Mouse (Mus musculus): ENCODE measurements around the gene Srp9.

Gene Srp9

GRCm38 (mm10) chr1:182124506-182124905, at the start of gene Srp9:
TSS of gene Srp9 (plus strand) at chr1:182124737.
- peak; percentile 87 for DNase-seq (ENCODE audit: extremely low spot score, low read depth, low spot score)

DNA sequence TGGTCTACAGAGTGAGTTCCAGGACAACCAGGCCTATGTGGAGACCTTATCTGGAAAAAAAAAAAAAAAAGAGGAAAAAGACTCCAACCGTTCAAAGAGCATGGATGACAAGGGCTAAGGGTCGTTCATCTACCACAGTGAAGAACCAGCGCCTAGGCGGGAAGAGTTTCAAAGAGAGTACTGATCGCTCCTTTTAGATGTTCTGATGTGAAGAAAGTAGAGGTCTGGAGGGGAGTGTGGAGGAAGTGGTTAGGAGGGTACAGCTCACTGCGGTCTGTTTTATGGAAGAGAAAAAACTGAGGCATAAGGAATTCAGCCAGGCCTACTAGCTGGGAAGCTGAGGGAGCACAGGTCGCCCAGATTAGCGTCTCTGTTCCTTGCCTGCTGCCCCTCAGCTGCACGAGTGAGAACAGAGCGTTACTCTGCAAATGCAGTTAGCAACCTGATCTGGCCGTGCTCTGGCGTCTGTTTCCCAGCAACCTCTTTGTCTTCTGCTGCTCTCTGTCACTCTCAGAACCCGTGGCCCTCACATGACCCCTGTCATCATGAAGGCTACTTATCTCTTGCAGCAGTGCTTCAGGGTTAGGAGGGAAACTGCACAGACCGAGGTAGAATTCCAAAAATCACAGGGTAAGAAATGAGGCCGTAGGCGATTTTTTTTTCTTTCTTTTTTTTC, 42.7 kb upstream of the Srp9 start:
- no peak for DNase-seq (ENCODE audit: extremely low spot score, low read depth, low spot score)

DNA sequence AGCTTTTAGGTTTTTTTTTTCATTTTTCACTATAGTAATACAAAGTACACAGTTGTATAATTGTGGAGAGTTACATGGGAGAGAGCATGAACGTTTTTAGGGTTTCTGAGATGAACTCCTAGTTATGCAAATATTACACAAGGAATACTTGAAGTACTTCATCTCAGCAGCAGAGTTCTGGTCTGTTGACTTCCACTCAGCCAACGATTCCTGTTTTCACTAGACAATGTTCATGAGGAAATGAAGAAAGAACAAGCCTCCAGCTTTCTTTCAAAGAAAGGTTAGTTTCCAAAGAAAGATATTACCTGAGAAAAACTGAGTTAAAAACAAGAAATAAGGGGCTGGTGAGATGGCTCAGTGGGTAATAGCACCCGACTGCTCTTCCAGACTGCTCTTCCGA, 41.1 kb upstream of the Srp9 start:
- no peak for DNase-seq (ENCODE audit: extremely low spot score, low read depth, low spot score)

- DNase-seq (ENCODE audit: extremely low spot score, low read depth, low spot score) = no peak
These were observed 37.8 kb upstream of the Srp9 start for GRCm38 (mm10) chr1:182086759-182087158.

DNA sequence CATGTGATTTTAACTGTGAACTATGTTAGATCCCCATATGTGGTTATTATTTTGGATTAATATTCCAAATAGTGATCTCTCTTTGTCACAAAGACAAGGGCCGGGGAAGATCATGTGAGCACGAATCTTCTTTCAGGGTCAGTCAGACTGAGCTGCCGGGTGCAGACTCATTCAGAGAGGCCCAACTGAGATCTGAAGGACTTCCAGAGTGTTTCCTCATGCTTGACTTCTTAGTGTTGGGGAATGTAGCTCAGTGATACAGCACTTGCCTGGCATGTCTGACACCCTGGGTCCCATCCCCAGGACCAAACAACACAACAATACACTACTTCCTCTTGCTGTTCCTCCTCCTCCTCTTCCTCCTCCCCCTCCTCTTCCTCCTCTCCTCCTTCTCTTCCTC, 37.2 kb upstream of the Srp9 start:
- DNase-seq (ENCODE audit: extremely low spot score, low read depth, low spot score) = no peak

DNA sequence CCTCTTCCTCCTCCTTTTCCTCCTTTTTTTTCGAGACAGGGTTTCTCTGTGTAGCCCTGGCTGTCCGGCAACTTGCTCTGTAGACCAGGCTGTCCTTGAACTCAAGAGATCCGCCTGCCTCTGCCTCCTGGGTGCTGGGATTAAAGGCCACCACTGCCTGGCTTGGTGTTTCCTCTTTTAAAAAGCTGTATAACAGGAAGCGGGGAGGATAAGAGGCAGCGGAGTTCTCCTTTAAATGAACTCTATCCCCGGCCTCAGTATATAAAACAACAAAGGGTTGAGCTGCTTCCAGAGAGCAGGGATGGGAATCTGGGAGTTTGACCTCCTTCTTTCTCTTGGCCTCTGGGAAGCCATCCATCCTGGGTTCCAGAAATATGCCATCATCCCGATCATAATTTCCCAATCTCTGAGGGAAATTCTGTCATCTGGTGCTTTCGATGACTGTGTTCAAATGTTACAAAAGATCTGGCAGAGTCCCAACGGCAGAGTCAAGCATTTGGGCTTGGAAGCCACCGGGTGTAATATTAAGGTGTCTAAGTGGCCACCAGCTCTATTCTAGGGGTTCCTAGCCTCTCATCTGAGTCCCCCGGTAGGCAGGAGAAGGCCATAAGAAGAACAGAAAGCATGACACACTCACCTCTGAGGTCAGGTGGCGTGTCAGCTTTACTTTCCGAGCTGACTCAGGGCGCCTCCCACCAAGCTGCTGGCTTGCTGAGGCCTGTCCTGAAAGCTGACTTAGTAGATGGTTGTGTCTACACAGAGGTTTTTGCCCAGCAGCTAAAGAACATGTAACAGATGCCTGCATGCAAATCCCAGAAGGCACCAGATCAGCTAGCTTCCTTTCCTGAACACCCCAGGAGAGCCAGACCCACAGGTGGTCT, 36.5 kb upstream of the Srp9 start:
- no peak for DNase-seq (ENCODE audit: extremely low spot score, low read depth, low spot score)

- no peak for DNase-seq (ENCODE audit: extremely low spot score, low read depth, low spot score)
These were observed 35.6 kb upstream of the Srp9 start for GRCm38 (mm10) chr1:182088844-182089418.

DNA sequence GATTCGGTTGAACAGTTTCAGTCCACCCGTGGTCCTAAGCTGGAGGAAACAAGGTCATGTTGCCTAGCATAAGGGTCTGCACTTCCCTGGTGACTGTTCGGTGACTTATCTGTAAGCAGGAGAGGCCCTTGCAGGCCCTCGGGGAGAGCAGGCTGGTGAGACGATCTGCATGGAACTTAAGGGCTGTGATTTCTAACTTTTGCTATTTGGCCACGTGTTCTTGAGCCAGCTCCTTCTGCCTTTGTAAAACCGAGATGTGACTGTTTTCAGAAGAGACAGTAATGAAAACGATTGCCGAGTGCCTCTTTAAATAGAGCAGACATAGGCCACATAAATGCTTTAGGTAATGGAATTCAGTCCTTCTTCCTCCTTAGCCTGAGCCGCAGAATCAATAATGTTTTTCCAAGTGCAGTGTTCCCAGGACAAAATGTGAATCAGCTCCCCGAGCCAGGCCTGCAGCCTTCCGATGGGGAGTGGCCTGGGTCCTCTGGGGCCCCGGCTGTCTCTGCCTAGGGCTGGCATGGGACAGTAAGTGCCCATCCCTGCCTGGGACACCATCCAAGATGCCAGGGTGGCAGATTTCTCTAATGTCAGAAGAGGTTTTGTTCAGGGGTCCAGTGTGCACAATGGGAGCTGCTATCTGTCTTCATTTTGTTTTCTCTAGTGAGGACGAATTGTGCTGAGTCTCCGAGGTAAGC, 34.8 kb upstream of the Srp9 start:
- DNase-seq (ENCODE audit: extremely low spot score, low read depth, low spot score) = no peak

DNA sequence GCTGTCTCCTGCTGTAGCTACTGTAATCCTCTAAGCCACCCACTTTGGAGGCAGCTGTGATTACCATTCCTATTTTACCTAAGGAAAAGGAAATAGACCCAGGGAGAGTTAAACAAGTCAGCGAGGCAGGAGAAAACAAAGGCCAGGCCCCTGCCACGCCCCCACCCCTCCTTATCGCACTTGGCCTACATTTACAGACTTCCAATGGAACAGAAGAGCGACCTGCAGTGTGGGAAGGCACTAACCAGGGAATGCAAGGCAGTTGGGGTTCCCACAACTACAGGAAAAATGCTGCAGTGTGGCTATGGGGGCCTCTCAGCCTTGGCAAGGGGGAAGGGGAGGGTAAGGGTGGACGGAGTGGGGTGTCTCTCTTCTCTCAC, 34.2 kb upstream of the Srp9 start:
- no peak for DNase-seq (ENCODE audit: extremely low spot score, low read depth, low spot score)

- DNase-seq (ENCODE audit: extremely low spot score, low read depth, low spot score) = no peak
These were observed 33.3 kb upstream of the Srp9 start for GRCm38 (mm10) chr1:182091261-182091660.

GRCm38 (mm10) chr1:182091746-182092412, 32.7 kb upstream of the Srp9 start:
- no peak for DNase-seq (ENCODE audit: extremely low spot score, low read depth, low spot score)

DNA sequence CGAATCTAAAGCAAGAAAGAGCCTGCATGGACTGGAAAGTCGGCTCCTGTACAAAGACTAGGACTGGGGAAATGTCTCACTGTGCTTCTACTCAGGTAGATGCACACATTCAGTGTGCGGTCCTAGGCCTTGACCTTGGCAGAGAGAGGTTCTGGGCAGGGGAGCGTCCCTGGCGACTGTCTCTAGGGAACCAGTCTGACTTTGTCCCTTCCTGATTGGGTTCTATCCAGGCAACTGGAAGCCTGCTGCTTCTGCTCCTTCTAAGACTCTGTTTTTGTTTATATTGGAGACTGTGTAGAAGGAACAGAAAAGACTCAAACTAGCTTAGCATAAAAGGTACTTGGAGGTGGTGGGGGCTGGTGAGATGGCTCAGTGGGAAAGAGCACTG, 32.1 kb upstream of the Srp9 start:
- no peak for DNase-seq (ENCODE audit: extremely low spot score, low read depth, low spot score)

GRCm38 (mm10) chr1:182093407-182093806, 31.1 kb upstream of the Srp9 start:
- DNase-seq (ENCODE audit: extremely low spot score, low read depth, low spot score) = no peak

GRCm38 (mm10) chr1:182094473-182095136, 29.9 kb upstream of the Srp9 start:
- DNase-seq (ENCODE audit: extremely low spot score, low read depth, low spot score) = no peak

- no peak for DNase-seq (ENCODE audit: extremely low spot score, low read depth, low spot score)
These were observed 29.2 kb upstream of the Srp9 start for GRCm38 (mm10) chr1:182095240-182095741.

- no peak for DNase-seq (ENCODE audit: extremely low spot score, low read depth, low spot score)
These were observed 27.8 kb upstream of the Srp9 start for GRCm38 (mm10) chr1:182096707-182097106.

DNA sequence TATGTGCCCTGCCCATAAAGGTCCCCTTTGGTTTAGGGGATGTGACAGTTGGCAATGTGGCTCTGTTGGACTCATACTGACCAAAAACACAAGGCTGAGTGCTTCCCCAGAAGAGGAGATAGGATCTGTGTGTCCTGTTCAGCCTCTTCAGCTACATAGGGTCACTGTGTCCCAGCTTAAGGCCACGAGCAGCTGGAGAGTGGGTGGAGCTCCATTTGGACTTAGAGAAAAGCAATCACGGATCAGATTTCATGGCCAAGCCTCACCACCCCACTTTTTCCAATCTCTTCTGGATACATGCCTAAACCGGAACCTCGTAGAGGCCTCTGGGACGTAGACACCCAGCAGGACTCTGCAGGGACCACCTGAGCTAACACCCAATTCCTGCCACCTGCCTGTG, 25.5 kb upstream of the Srp9 start:
- DNase-seq (ENCODE audit: extremely low spot score, low read depth, low spot score) = no peak

DNA sequence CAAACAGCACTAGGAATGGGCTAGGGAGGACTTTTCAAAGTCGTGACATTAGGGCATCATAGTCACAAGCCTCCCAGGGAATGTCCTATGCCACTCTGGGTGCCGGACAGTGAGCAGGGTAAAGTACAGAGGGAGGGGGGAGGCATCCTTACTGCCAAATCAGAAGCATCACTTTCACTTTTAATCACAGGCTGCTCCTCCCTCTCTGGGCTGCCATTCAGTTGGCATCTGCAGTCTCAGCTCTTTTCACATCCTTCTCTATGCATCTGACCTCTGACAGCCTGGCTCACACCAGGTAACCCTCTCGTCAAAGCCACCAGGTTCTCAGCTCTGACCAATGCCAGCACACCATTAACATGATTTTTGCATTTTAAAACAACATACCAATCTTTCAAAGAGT, 24.1 kb upstream of the Srp9 start:
- DNase-seq (ENCODE audit: extremely low spot score, low read depth, low spot score) = no peak

GRCm38 (mm10) chr1:182101468-182101867, 23.1 kb upstream of the Srp9 start:
- DNase-seq (ENCODE audit: extremely low spot score, low read depth, low spot score) = no peak

- DNase-seq (ENCODE audit: extremely low spot score, low read depth, low spot score) = no peak
These were observed 21.8 kb upstream of the Srp9 start for GRCm38 (mm10) chr1:182102706-182103105.
